Mouse (Mus musculus): ENCODE results near the gene Zfp637. TPM values are rescaled to one million over a fixed set of nuclear protein-coding genes. Genes with fewer than 3 reads are reported as not detected.
"Not testable (repeated sequence)": the region's sequence is repeated elsewhere in the genome, so short reads cannot be mapped to it uniquely, and the experiment has no call there.

Gene Zfp637
- polyA plus RNA-seq, 1 experiment from 2014 or later: 139 TPM

DNA sequence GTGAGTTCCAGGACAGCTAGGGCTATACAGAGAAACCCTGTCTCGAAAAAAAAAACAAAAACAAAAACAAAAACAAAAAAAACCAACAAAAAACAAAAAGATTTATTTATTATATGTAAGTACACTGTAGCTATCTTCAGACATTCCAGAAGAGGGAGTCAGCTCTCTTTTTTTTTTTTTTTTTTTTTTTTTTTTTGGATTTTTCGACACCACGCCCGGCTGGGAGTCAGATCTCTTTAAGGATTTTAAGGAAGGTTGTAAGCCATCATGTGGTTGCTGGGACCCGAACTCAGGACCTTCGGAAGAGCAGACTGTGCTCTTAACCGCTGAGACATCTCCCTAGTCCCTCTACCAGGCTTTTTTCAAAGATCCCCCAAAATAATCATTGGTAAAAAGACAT lies 32.5 kb downstream of the Zfp637 start:
- H3K27me3 ChIP-seq (replicated peaks); H3K4me1 ChIP-seq; H3K27ac ChIP-seq; H3K9ac ChIP-seq; H3K9me3 ChIP-seq; H3K4me2 ChIP-seq; H3K36me3 ChIP-seq (replicated peaks); H3K4me3 ChIP-seq; ATAC-seq (replicated peaks): not testable (repeated sequence)
- 88% methylated on average over 7 of the region's 7 CpGs for WGBS

DNA sequence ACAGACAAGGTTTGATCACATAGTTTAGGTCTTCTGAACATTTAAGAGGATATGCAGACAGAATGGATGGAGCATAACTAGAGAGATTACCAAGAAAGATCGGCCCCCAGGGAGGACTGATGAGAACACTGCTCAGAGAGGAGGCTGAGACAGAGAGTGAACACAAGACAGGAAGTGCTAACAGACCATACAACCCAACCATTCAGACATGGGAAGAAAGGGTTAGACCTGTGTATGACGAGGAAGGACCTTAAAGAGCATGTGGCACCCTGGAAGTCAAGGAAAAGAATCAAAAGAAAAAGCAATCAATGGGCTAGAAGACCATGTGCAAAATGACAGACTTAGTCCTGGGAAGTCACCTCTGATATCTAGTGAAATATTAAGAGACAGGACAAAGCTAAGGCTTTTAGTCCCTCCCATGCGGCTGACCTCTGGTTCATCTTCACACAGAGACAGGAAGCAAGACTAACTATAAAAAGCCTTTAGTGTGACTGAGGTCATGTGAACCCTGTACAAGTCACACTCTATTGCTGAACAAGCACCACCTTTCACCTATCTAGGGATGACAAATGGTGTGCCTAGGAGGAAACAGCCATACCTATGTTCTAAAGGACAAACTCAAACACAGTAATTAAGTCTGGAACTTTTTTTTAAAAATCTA lies 33.8 kb downstream of the Zfp637 start:
- H3K27me3 ChIP-seq (replicated peaks): no peaks in the 10 kb centered on the region
- no peak overlapping the region for H3K9ac ChIP-seq
- WGBS: 86% methylated on average over 3 of the region's 3 CpGs
- peaks cover 5% of the 10 kb centered on the region for H3K4me1 ChIP-seq
- no peak for ATAC-seq (replicated peaks)
- no peaks in the 10 kb centered on the region for H3K9me3 ChIP-seq
- no peak overlapping the region for H3K4me2 ChIP-seq
- H3K27ac ChIP-seq: no peak overlapping the region
- no peak overlapping the region for H3K4me3 ChIP-seq
- H3K36me3 ChIP-seq (replicated peaks): 0 out of 2 replicates have a peak, but pooled peaks cover 3% of the 10 kb centered on the region

DNA sequence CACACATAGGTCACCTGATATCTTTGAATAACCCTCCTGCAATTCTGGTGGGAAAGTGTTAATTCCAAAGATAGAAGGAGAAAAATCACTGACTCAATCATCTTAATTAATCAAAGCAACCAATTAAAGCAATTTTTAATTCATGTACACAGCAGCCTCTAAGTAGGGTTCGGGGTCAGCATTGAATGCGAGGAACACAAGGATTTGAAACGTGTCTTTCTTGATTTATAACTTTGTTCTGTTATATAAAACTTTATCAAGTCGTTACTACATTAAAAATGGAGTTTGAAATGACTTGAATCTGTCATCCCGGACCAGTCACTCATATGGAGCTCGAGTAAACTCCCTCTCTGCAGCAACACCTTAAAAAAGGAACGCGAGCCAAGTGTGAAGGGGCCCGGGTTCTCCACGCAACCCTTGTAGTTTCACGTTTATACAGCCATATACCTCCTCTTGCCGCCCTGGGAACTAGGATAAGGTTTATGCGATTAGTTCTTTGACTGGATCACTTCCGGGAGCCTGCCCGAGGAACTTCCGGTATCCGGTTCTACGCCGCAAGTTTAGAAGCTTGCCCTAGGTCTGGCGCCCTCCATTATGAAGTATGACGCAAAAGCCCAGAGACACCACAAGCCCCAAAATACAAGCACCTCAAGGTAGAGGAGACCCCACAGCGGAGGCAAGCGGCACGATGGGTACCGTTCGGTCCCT lies 37.9 kb downstream of the Zfp637 start:
- ATAC-seq (replicated peaks): peak; percentile 93
- Histone ChIP-seq H3K4me1 (peaks cover 12% of the 10 kb centered on the region), H3K4me3 (peak overlapping the region; percentile 55), H3K9ac (peak overlapping the region; percentile 60), H3K4me2 (peak overlapping the region; percentile 79), H3K9me3 (no peaks in the 10 kb centered on the region), H3K36me3 (replicated peaks) (no peaks in the 10 kb centered on the region), H3K27me3 (replicated peaks) (no peaks in the 10 kb centered on the region), H3K27ac (peak overlapping the region; percentile 99)
- WGBS: 14% methylated on average over 26 of the region's 26 CpGs

DNA sequence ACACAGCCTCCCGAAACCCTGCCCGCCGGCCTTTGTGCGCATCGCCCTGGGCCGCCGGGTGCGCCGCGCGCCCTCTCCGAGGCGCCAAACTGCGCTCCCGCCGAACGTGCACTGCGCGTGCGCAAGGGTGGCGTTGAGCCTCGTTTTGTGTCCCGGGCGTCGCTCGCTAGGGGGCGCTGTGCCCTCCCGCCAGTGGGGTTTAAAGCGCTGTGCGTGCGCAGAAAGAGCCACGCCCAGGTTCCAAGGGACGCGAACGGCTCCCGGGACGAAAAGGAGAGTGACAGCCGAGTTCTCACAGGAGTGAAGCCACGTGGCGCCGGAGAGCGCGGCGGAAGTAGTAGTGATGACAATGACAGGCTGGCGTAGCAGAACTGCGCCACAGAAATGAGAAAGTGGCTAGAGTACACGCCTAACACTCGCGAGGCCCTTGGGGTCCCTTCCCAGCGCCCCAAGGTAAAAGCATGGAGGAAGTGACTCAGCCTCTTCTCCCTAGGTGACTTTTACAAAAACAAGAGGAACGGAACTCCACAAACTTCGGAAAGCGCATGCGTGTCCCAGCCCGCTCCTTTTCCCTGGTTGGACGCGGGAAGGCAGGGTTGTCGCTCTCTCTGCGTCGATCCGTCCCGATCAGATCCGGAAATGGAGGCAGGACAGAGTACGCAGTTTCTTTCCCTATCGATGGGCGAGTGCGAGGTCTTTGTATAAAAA lies 38.6 kb downstream of the Zfp637 start:
- Histone ChIP-seq H3K36me3 (replicated peaks) (no peaks in the 10 kb centered on the region), H3K9ac (peak overlapping the region; percentile 60), H3K4me1 (peaks cover 12% of the 10 kb centered on the region), H3K4me3 (peak overlapping the region; percentile 55), H3K27ac (peak overlapping the region; percentile 99), H3K27me3 (replicated peaks) (no peaks in the 10 kb centered on the region), H3K9me3 (no peaks in the 10 kb centered on the region), H3K4me2 (peak overlapping the region; percentile 79)
- peak; percentile 94 for ATAC-seq (replicated peaks)
- under 1% methylated on average over 67 of the region's 67 CpGs for WGBS

DNA sequence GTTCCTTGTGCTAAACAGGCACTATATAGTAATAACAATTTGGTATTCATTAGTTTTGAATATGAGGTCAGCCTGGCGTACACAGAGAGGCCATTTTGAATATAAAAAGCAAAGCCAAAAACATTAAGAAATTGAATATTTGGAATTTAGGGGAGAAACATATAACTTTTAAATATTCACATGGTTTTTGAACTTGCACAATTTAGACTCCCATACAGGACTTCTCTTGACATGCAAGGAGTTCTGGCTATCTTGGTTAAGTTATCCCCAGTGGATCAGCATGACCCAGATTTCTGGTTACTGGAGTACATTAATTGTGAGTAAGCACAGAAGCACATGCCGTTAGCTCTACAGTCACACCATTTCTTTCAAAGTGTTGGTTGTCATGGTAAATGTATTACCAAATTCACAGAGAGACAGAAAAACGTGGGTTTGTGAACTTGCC lies 39.4 kb downstream of the Zfp637 start:
- 36% methylated on average over 3 of the region's 3 CpGs for WGBS

DNA sequence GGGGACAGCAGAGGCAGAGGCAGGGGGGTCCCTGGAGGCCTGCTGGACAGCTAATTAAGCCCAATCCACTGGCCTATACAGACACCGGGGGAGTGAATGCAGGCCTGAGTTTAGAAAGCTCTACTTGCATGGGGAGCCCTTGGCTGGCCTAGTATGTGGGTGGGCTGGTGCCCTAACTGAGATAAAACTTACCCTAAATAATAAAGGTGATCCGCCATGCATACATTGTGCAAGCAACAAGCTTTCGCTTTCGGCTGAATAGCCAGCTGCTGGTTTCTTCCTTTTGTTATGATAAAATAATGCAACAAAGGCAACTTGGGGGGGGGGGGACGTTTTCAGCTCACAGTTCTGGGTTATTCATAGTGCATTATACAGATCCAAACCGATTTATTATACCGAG lies 40.2 kb downstream of the Zfp637 start:
- ATAC-seq (replicated peaks): no peak
- H3K4me2 ChIP-seq: no peak overlapping the region
- no peaks in the 10 kb centered on the region for H3K27me3 ChIP-seq (replicated peaks)
- no peak overlapping the region for H3K27ac ChIP-seq
- no peaks in the 10 kb centered on the region for H3K9me3 ChIP-seq
- no peaks in the 10 kb centered on the region for H3K36me3 ChIP-seq (replicated peaks)
- no peak overlapping the region for H3K9ac ChIP-seq
- WGBS: 23% methylated on average over 7 of the region's 7 CpGs
- no peak overlapping the region for H3K4me3 ChIP-seq
- peaks cover 12% of the 10 kb centered on the region for H3K4me1 ChIP-seq

More for the DNA sequence above, 39.4 kb downstream of the Zfp637 start:
- Histone ChIP-seq H3K4me2 (peak overlapping the region; percentile 79), H3K4me3 (peak overlapping the region; percentile 55), H3K27ac (peak overlapping the region; percentile 99), H3K9me3 (no peaks in the 10 kb centered on the region), H3K36me3 (replicated peaks) (no peaks in the 10 kb centered on the region), H3K9ac (peak overlapping the region; percentile 60; the same call in 1 of the 2 replicates), H3K4me1 (peaks cover 12% of the 10 kb centered on the region), H3K27me3 (replicated peaks) (no peaks in the 10 kb centered on the region)
- no peak for ATAC-seq (replicated peaks)

DNA sequence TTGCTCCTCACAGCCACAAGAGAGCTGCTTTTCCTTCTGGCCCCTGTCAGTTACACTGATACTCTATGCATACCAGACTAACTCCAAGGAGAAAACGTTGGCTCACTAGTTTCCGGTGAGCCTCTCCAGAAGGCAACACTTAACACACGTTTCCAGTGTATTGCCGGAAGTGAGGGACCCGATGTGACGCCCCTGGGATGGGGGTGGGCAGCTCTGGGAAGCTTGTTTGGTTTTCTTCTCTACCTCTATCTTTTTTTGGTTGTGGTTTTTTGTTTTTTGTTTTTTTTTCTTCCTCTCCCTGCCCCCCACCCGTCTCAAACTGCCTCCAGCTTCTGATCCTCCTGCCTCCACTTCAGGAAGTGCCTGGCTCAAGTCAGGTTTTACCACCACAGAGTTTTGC lies 41.0 kb downstream of the Zfp637 start:
- Histone ChIP-seq H3K27ac (no peak overlapping the region), H3K9me3 (no peaks in the 10 kb centered on the region), H3K4me1 (peaks cover 12% of the 10 kb centered on the region), H3K4me2 (no peak overlapping the region), H3K36me3 (replicated peaks) (no peaks in the 10 kb centered on the region), H3K27me3 (replicated peaks) (no peaks in the 10 kb centered on the region), H3K9ac (no peak overlapping the region), H3K4me3 (no peak overlapping the region)
- ATAC-seq (replicated peaks): no peak
- WGBS: 77% methylated on average over 7 of the region's 7 CpGs

DNA sequence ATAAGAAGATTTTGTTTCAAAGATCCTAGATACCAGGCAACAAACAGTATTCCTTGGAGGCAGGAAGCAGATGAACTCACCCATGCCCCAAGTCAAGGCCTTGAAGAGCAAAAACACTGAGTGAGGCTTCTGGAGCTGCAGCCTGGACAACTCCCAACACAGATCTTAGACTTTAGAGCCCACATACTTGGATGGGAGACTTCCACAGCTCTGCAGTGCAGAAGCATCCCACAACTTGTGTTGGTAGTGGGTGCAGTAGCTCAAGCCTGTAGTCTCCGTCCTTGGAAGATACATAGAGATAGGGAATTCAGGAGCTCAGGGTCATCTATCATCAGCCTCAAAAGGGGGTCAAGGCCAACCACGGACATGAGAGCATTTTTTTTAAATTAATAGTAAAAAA lies 45.0 kb downstream of the Zfp637 start:
- Histone ChIP-seq H3K4me3 (no peak overlapping the region), H3K27me3 (replicated peaks) (no peaks in the 10 kb centered on the region), H3K4me1 (0 out of 2 replicates have a peak, but pooled peaks cover 2% of the 10 kb centered on the region), H3K4me2 (no peak overlapping the region), H3K9me3 (no peaks in the 10 kb centered on the region), H3K36me3 (replicated peaks) (no peaks in the 10 kb centered on the region), H3K27ac (no peak overlapping the region), H3K9ac (no peak overlapping the region)
- WGBS: 90% methylated on average over 2 of the region's 2 CpGs
- ATAC-seq (replicated peaks): no peak

DNA sequence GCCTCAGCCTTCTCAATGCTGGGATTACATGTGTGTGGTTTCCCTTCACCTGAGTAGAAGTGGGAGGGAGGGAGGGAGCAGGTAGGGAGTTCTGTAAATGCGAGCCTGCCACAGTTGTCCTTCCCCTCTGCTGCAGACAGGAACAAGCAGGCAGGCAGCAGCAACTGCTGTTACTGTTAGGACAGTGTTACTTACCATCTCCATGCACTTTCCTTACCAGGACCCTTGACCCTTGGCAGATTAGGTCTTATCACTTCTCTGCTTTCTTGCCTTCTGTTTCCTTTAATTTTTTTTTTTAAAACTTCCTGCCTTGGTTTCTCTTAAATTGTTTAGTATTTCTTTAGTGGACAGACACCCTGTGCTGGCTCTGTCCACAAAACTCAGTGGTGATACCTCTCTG lies 47.1 kb downstream of the Zfp637 start:
- Histone ChIP-seq H3K4me2 (no peak overlapping the region), H3K9ac (no peak overlapping the region), H3K4me3 (no peak overlapping the region), H3K27me3 (replicated peaks) (no peaks in the 10 kb centered on the region), H3K27ac (no peak overlapping the region), H3K9me3 (no peaks in the 10 kb centered on the region), H3K36me3 (replicated peaks) (no peaks in the 10 kb centered on the region), H3K4me1 (no peaks in the 10 kb centered on the region)
- ATAC-seq (replicated peaks): no peak
- 47% methylated on average over 1 of the region's 1 CpGs for WGBS

DNA sequence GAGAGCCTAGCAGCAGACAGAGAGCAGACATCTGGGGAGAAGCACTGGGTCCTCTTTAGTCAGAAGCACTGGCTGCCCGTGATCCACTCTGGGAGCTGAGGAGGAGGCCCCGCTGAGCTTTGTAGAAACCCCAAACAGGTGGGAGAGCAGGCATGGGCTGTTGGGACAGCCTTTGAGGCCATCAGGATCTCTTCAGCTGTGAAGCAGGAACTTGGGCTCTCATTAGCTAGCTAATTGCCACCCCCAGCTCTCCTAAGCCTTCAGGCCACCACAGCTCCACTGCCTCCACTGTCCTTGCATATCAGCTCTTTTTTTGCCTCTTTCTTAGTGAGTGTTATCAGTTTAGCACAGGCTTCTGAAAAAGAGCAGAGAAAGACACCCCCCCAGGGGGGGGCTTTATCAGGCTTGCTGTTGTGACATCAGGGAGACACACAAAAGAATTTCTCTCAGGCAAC lies 47.7 kb downstream of the Zfp637 start:
- WGBS: 55% methylated on average over 2 of the region's 2 CpGs
- no peak overlapping the region for H3K4me2 ChIP-seq
- H3K4me3 ChIP-seq: no peak overlapping the region
- H3K27me3 ChIP-seq (replicated peaks): no peaks in the 10 kb centered on the region
- ATAC-seq (replicated peaks): no peak
- no peak overlapping the region for H3K9ac ChIP-seq
- no peaks in the 10 kb centered on the region for H3K36me3 ChIP-seq (replicated peaks)
- H3K9me3 ChIP-seq: no peaks in the 10 kb centered on the region
- H3K27ac ChIP-seq: no peak overlapping the region
- H3K4me1 ChIP-seq: no peaks in the 10 kb centered on the region

DNA sequence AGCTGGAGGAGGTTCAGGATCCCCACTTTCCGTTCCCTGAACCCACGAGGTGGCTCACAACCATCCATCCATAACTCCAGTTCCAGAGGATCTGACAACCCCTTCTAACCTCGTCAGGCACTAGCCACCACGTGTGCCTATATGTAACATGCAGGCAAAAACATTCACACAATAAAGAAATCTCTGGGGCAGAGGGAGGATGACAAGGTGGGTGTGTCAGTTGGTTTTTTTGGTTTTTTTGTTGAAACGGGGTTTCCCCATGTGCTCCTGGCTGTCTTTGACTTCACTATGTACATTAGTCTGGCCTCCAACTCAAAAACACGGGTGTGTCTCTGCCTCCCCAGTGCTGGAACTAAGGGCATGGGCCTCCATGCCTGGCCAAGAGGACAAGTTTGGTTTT lies 49.3 kb downstream of the Zfp637 start:
- 87% methylated on average over 6 of the region's 6 CpGs for WGBS
- Histone ChIP-seq H3K4me3 (no peak overlapping the region), H3K4me1 (no peaks in the 10 kb centered on the region), H3K4me2 (no peak overlapping the region), H3K36me3 (replicated peaks) (no peaks in the 10 kb centered on the region), H3K9ac (no peak overlapping the region), H3K27me3 (replicated peaks) (no peaks in the 10 kb centered on the region), H3K9me3 (no peaks in the 10 kb centered on the region), H3K27ac (no peak overlapping the region)
- ATAC-seq (replicated peaks): no peak

DNA sequence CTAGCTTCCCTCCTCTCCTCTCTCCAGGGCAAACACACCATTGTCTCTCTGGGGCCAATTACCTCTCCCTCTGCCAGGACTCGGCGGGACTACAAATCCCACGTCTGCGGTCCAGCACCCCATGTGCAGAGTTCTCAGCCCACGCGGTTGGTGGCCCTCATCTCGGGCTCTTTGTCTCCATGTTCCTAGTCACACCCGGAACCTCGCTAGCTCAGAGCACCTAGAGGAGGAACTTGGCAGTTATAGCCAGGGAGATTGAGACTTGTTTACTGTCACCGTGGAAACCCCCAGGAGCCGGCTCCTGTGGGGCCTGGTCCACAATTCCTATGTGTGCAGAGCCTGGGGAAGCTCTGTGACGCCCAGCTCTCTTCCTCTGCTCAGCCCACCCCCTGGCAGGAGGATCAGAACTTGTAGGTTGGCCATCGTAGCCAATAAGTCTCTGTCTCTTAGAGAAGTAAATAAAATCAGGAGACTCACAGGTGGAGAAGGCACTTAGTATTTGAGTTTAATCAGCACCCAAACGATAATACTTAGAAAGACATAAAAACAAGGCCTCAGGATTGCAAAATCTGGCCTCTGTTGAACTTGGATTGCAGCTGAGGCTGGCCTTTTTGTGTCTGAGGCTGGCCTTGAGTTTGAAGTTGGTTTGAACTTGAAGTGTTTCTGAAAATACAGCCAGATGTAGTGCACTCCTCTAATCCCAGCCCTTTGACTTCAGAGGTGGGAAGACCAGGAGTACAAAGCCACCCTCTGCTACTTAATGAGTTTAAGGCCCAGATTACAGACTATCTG lies 50.6 kb downstream of the Zfp637 start:
- Histone ChIP-seq H3K9me3 (no peaks in the 10 kb centered on the region), H3K9ac (no peak overlapping the region), H3K4me3 (no peak overlapping the region), H3K4me2 (no peak overlapping the region), H3K27me3 (replicated peaks) (no peaks in the 10 kb centered on the region), H3K4me1 (no peaks in the 10 kb centered on the region), H3K36me3 (replicated peaks) (no peaks in the 10 kb centered on the region), H3K27ac (no peak overlapping the region)
- no peak for ATAC-seq (replicated peaks)
- WGBS: 67% methylated on average over 14 of the region's 14 CpGs

Data from midbrain, embryonic 15.5 days (tissue).